Mouse (Mus musculus): ENCODE measurements around the gene Sh3glb2. TPM values are rescaled to one million over a fixed set of nuclear protein-coding genes. Genes with fewer than 3 reads are reported as not detected.

Sh3glb2 gene
- total RNA-seq (2021): 10 to 100 TPM; 34.6 to 42.9 TPM
- long read RNA-seq, experiment 1, transcript Sh3glb2-201 (11 exons, 1,810 nt): major isoform, 31 of 91 reads
- long read RNA-seq, experiment 1, partial matches to known transcripts: 1 of 91 reads
- long read RNA-seq, experiment 1, other reads (novel, unspliced or antisense): 58 of 91 reads
- long read RNA-seq, experiment 2, transcript Sh3glb2-201 (11 exons, 1,810 nt): major isoform, 19 of 36 reads
- long read RNA-seq, experiment 2, partial matches to known transcripts: 2 of 36 reads
- long read RNA-seq, experiment 2, other reads (novel, unspliced or antisense): 14 of 36 reads

- DNase-seq: peak; percentile 86 to 87
Measured at GRCm38 (mm10) chr2:30358533-30359531, at the start of gene Sh3glb2. Gene Sh3glb2 (minus strand): TSS chr2:30359337.

GRCm38 (mm10) chr2:30408452-30409100 lies 49.4 kb upstream of the Sh3glb2 start:
- DNase-seq: no peak

GRCm38 (mm10) chr2:30407778-30408177 lies 48.6 kb upstream of the Sh3glb2 start:
- DNase-seq: no peak

GRCm38 (mm10) chr2:30407221-30407620 lies 48.1 kb upstream of the Sh3glb2 start:
- DNase-seq: peak in 1 of 2 experiments; percentile 54

- DNase-seq: no peak
Measured at GRCm38 (mm10) chr2:30403870-30404269, 44.7 kb upstream of the Sh3glb2 start.

GRCm38 (mm10) chr2:30402843-30403242 lies 43.7 kb upstream of the Sh3glb2 start:
- DNase-seq: no peak

- DNase-seq: peak in 1 of 2 experiments; percentile 80
Measured at GRCm38 (mm10) chr2:30402351-30402826, 43.3 kb upstream of the Sh3glb2 start.

- no peak for DNase-seq
Measured at GRCm38 (mm10) chr2:30401581-30401980, 42.4 kb upstream of the Sh3glb2 start.

- no peak for DNase-seq
Measured at GRCm38 (mm10) chr2:30399191-30400171, 40.3 kb upstream of the Sh3glb2 start.

GRCm38 (mm10) chr2:30397986-30398512 lies 38.9 kb upstream of the Sh3glb2 start:
- no peak for DNase-seq

GRCm38 (mm10) chr2:30396246-30396645 lies 37.1 kb upstream of the Sh3glb2 start:
- DNase-seq: no peak

GRCm38 (mm10) chr2:30395757-30396156 lies 36.6 kb upstream of the Sh3glb2 start:
- no peak for DNase-seq

GRCm38 (mm10) chr2:30393370-30393656 lies 34.2 kb upstream of the Sh3glb2 start:
- no peak for DNase-seq

- peak; percentile 88 to 90 for DNase-seq
Measured at GRCm38 (mm10) chr2:30392577-30393369, 33.6 kb upstream of the Sh3glb2 start.

- DNase-seq: peak; percentile 94 to 98
Measured at GRCm38 (mm10) chr2:30392114-30392576, 33.0 kb upstream of the Sh3glb2 start, which contains the start of gene Dolpp1. Gene Dolpp1 (plus strand): TSS chr2:30392254.

GRCm38 (mm10) chr2:30389000-30389399 lies 29.9 kb upstream of the Sh3glb2 start:
- DNase-seq: no peak

GRCm38 (mm10) chr2:30386913-30387312 lies 27.8 kb upstream of the Sh3glb2 start:
- no peak for DNase-seq

GRCm38 (mm10) chr2:30385591-30385990 lies 26.5 kb upstream of the Sh3glb2 start:
- no peak for DNase-seq

- DNase-seq: no peak
Measured at GRCm38 (mm10) chr2:30384814-30385213, 25.7 kb upstream of the Sh3glb2 start.

- peak; percentile 70 to 86 for DNase-seq
Measured at GRCm38 (mm10) chr2:30381377-30381725, 22.2 kb upstream of the Sh3glb2 start.

Data from heart, adult 18-20 months (tissue).